Mouse (Mus musculus) stomach, embryonic 16.5 days (tissue): Measurements from ENCODE around the gene Pla2g1b. TPM values are rescaled to one million over a fixed set of nuclear protein-coding genes. Genes with fewer than 3 reads are reported as not detected.

ENCODE experiments used
- ATAC-seq: fragments of 200-750 bp; cut with Nextera tagmentation; 2 replicates; pipeline ENCODE4 v1.8.0; 2017; ENCODE audit warnings: moderate number of reproducible peaks, moderate TSS enrichment; ENCODE audit not compliant: insufficient read depth, low FRiP score
- H3K27ac ChIP-seq: fragments of 300-500 bp; sonication (generic); 2 replicates; pipeline ENCODE4 v1.5.1; 2014; ENCODE audit warnings: low read length
- H3K27me3 ChIP-seq: fragments of 300-500 bp; sonication (generic); 2 replicates; pipeline ENCODE4 v1.6.1; 2014; ENCODE audit warnings: low read length, control low read depth, mixed read lengths; ENCODE audit not compliant: control insufficient read depth, insufficient read depth
- H3K36me3 ChIP-seq: fragments of 300-500 bp; sonication (generic); 2 replicates; pipeline ENCODE4 v1.6.1; 2014; ENCODE audit warnings: low read length; ENCODE audit not compliant: control insufficient read depth, insufficient read depth
- H3K4me1 ChIP-seq: fragments of 300-500 bp; sonication (generic); 2 replicates; pipeline ENCODE4 v1.6.1; 2014; ENCODE audit warnings: low read length, control low read depth, mixed read lengths; ENCODE audit not compliant: control insufficient read depth, insufficient read depth
- H3K4me2 ChIP-seq: fragments of 300-500 bp; sonication (generic); 2 replicates; pipeline ENCODE4 v1.6.1; 2014; ENCODE audit warnings: low read depth, low read length, mixed read lengths
- H3K4me3 ChIP-seq: fragments of 300-500 bp; sonication (generic); replicated peaks from 2 replicates; pipeline ENCODE4 v1.5.1; 2014; ENCODE audit warnings: mild to moderate bottlenecking, low read length
- H3K9ac ChIP-seq: fragments of 300-500 bp; sonication (generic); 2 replicates; pipeline ENCODE4 v1.6.1; 2014; ENCODE audit warnings: low read length
- H3K9me3 ChIP-seq: fragments of 300-500 bp; sonication (generic); replicated peaks from 2 replicates; pipeline ENCODE4 v1.6.1; 2016; ENCODE audit warnings: low read length, control low read depth; ENCODE audit not compliant: control insufficient read depth
- WGBS: fragments of 180-500 bp; shearing (Covaris S2); extraction: QIAGEN DNeasy Blood & Tissue Kit; methylation state at CpG from one replicate; pipeline ENCODE4 v1.1.7; 2014; 5-methylcytosine and 5-hydroxymethylcytosine counted together
- polyA plus RNA-seq: library from polyadenylated mRNA; unstranded; fragments of >200 nt; fragmentation: Nextera tagmentation; extraction: Ambion mirVana; gene quantifications from 2 replicates; pipeline ENCODE4 v1.2.1, GENCODE M21; 2015

Pla2g1b gene
- polyA plus RNA-seq, 1 experiment from 2014 or later, result 16.6 TPM

- H3K9ac ChIP-seq, result peak overlapping the region; percentile 57
- H3K27me3 ChIP-seq, result no peaks in the 10 kb centered on the region
- peak overlapping the region; percentile 18; the same call in 1 of the 2 replicates for H3K4me3 ChIP-seq
- H3K4me2 ChIP-seq, result peak overlapping the region; percentile 43
- H3K36me3 ChIP-seq, result no peaks in the 10 kb centered on the region
- ATAC-seq, result no peak
- no peaks in the 10 kb centered on the region; the same call in 1 of the 2 replicates for H3K4me1 ChIP-seq
- H3K27ac ChIP-seq, result no peak overlapping the region
- H3K9me3 ChIP-seq, result no peaks in the 10 kb centered on the region
- 30% methylated on average over 27 of the region's 27 CpGs for WGBS
Measured at GRCm38 (mm10) chr5:115480101-115480500, 14.0 kb downstream of the Pla2g1b start.

DNA sequence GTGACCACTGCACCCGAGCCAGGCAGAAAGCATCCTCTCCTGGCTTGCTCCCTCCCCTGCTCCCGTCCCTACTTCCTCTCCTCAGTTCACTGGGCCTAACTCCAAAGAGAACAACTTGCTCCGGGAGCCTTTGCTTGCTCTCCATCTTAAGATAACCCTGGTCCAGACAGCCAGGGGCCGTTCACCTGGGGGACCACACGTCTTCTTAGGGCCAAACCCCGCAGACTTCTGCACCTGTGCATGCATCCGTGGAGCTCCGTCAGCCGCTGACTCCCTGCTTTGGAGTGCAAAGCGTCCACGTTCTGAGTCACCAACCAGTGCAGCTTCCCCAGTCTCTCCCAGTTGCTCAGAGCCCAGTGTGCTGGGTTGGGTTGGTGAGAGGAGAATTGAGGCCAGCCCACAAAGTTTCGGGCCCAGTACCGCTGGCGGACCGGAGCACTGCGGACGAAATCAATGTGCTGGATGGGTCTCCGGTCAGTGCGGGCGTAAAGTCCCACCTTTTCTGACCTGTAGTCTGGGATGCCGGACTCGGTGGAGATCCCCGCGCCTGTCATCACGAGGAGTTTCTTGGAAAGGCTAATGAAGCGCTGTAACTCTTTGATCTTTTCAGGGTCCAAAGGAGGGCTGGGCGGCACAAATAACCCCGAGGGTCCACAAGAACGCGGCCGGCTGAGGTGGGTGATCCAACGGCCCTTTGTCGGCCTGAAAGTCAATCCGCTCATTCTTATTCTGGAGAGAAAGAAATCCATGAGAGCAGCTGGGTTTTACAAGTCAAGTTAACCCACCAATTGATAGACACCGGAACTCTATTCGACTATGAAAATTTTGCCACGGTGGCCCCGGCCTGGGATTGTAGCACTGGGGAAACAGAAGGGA, 16.6 kb downstream of the Pla2g1b start:
- Histone ChIP-seq H3K4me1 (no peaks in the 10 kb centered on the region; the same call in 1 of the 2 replicates), H3K27me3 (no peaks in the 10 kb centered on the region), H3K27ac (no peak overlapping the region), H3K4me2 (no peak overlapping the region), H3K4me3 (no peak overlapping the region), H3K9ac (peak overlapping the region; percentile 18), H3K36me3 (no peaks in the 10 kb centered on the region), H3K9me3 (no peaks in the 10 kb centered on the region)
- no peak for ATAC-seq
- 52% methylated on average over 38 of the region's 38 CpGs for WGBS

DNA sequence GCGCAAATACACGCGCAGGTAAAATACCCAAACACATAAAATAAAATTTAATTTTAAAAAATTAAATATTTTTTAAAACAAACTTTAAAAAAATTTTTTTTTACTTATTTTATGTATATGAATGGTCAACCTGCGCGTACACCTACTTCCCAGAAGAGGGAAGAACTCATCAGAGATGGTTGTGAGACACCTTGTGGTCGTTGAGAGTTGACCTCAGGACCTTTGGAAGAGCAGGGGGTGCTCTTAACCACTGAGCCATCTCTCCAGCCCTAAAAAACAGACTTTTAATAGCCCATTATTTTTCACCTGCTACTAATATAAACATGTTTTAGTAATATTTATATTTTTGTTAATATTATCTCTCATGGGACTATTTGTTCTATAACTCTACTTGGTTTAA, 17.3 kb downstream of the Pla2g1b start:
- WGBS, result 51% methylated on average over 6 of the region's 6 CpGs
- no peaks in the 10 kb centered on the region for H3K27me3 ChIP-seq
- no peak overlapping the region for H3K4me2 ChIP-seq
- H3K9me3 ChIP-seq, result no peaks in the 10 kb centered on the region
- no peak overlapping the region for H3K27ac ChIP-seq
- ATAC-seq, result no peak
- no peaks in the 10 kb centered on the region for H3K36me3 ChIP-seq
- H3K4me1 ChIP-seq, result no peaks in the 10 kb centered on the region; the same call in 1 of the 2 replicates
- H3K9ac ChIP-seq, result no peak overlapping the region
- no peak overlapping the region for H3K4me3 ChIP-seq

GRCm38 (mm10) chr5:115483947-115484920, 18.2 kb downstream of the Pla2g1b start, which contains the start of gene Sirt4:
Sirt4 (minus strand) TSS chr5:115484725.
- peak within 1 kb of the TSS; percentile 74 for H3K9ac ChIP-seq
- H3K36me3 ChIP-seq, result no peaks in the 10 kb centered on the region
- peak within 1 kb of the TSS; percentile 55 for H3K4me2 ChIP-seq
- no peaks in the 10 kb centered on the region for H3K9me3 ChIP-seq
- H3K27ac ChIP-seq, result peak within 1 kb of the TSS; percentile 75
- whole genome bisulfite sequencing, result 6% methylated on average over 30 of the region's 30 CpGs
- H3K4me3 ChIP-seq, result peak within 1 kb of the TSS; percentile 47
- peak; percentile 88 for ATAC-seq
- H3K4me1 ChIP-seq, result no peaks in the 10 kb centered on the region; the same call in 1 of the 2 replicates
- H3K27me3 ChIP-seq, result no peaks in the 10 kb centered on the region

DNA sequence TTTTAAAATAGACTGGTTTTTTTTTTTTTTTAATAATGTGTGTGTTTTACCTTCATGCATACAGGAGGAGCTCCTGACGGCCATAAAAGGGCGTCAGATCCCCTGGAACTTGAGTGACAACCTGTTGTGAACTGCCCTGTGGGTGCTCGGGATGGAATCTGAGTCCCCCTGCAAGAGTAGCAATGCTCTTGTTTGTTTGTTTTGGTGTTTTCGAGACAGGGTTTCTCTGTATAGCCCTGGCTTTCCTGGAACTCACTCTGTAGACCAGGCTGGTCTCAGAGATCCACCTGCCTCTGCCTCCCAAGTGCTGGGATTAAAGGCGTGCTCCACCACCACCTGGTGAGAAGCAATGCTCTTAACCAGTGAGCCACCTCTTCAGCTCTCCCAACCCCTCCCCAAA, 18.9 kb downstream of the Pla2g1b start:
- ATAC-seq, result no peak
- WGBS, result 64% methylated on average over 5 of the region's 5 CpGs
- Histone ChIP-seq H3K36me3 (no peaks in the 10 kb centered on the region), H3K4me3 (peak overlapping the region; percentile 47; the same call in 1 of the 2 replicates), H3K4me2 (peak overlapping the region; percentile 55), H3K27ac (no peak overlapping the region), H3K27me3 (no peaks in the 10 kb centered on the region), H3K4me1 (peaks cover 2% of the 10 kb centered on the region; the same call in 1 of the 2 replicates), H3K9me3 (no peaks in the 10 kb centered on the region), H3K9ac (0 out of 2 replicates have a peak overlapping the region, but pooled peaks have one; percentile 74)

GRCm38 (mm10) chr5:115485489-115486205, 19.6 kb downstream of the Pla2g1b start:
- Histone ChIP-seq H3K4me3 (no peak overlapping the region), H3K9ac (no peak overlapping the region), H3K4me1 (peaks cover 2% of the 10 kb centered on the region; the same call in 1 of the 2 replicates), H3K4me2 (no peak overlapping the region), H3K9me3 (no peaks in the 10 kb centered on the region), H3K27me3 (no peaks in the 10 kb centered on the region), H3K36me3 (no peaks in the 10 kb centered on the region), H3K27ac (no peak overlapping the region)
- 80% methylated on average over 18 of the region's 18 CpGs for WGBS
- ATAC-seq, result no peak

DNA sequence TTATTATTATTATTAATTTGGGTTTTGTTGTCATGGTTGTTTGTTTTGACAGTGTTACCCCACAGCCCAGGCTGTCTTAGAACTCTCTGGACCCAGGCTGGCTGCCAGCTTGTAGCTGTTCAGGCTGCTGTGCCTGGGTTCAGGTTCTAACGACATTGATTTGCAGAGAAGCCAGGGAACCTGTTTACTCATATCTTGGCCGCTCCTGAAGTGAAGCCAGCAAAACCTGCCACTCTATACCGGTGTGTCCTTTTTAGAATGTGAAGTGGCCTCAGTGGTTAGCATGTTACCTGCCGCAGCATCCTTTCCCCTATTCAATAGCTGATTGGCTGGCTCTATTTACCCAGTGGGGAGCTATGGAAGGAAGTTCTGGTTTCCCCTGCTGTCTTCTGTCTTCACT, 20.7 kb downstream of the Pla2g1b start:
- WGBS, result 42% methylated on average over 4 of the region's 4 CpGs
- ATAC-seq, result no peak
- Histone ChIP-seq H3K9ac (no peak overlapping the region), H3K9me3 (no peaks in the 10 kb centered on the region), H3K4me2 (no peak overlapping the region), H3K36me3 (no peaks in the 10 kb centered on the region), H3K4me1 (peaks cover 10% of the 10 kb centered on the region), H3K27ac (no peak overlapping the region), H3K27me3 (no peaks in the 10 kb centered on the region), H3K4me3 (no peak overlapping the region)

- no peak for ATAC-seq
- no peak overlapping the region for H3K4me2 ChIP-seq
- 75% methylated on average over 8 of the region's 8 CpGs for WGBS
- H3K27ac ChIP-seq, result no peak overlapping the region
- H3K4me1 ChIP-seq, result peaks cover 16% of the 10 kb centered on the region
- H3K4me3 ChIP-seq, result no peak overlapping the region
- no peaks in the 10 kb centered on the region for H3K27me3 ChIP-seq
- H3K36me3 ChIP-seq, result no peaks in the 10 kb centered on the region
- H3K9ac ChIP-seq, result no peak overlapping the region
- no peaks in the 10 kb centered on the region for H3K9me3 ChIP-seq
Measured at GRCm38 (mm10) chr5:115487353-115487752, 21.3 kb downstream of the Pla2g1b start.
